Mouse (Mus musculus): ENCODE results near the gene Aldh3b3. TPM values are rescaled to one million over a fixed set of nuclear protein-coding genes. Genes with fewer than 3 reads are reported as not detected.
A peak's percentile ranks its signal among the peaks of the same experiment; 100 is the strongest.

Aldh3b3 gene
- polyA plus RNA-seq, 1 experiment = not detected

DNA sequence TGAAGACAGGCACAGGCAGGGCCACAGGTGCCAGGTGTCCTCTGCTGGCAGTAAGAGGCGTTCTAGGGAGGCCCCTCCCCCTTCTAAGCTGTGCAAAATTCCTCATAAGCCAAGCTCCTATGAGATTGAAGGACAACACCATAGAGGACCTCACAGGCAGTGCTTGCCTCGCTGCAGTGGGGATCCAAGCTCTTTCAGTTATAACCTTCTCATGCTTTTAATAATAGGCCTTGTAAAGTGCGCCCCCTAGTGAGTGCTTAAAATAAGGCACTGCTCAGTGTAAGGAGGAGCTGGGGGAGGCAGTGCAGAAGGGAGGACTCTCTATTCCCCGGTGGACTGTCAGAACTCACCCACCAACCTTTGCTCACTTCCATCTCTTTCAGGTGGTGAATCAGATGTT is 21.9 kb downstream of the Aldh3b3 start:
- Histone ChIP-seq H3K4me1 (ENCODE audit: control insufficient read depth, insufficient read depth, insufficient read length, low read length) (peaks cover 4% of the 10 kb centered on the region; the same call in 1 of the 2 replicates), H3K4me3 (ENCODE audit: insufficient read depth, low read depth, low read length) (no peak overlapping the region), H3K27ac (replicated peaks; ENCODE audit: low read depth, low read length) (no peak overlapping the region)

DNA sequence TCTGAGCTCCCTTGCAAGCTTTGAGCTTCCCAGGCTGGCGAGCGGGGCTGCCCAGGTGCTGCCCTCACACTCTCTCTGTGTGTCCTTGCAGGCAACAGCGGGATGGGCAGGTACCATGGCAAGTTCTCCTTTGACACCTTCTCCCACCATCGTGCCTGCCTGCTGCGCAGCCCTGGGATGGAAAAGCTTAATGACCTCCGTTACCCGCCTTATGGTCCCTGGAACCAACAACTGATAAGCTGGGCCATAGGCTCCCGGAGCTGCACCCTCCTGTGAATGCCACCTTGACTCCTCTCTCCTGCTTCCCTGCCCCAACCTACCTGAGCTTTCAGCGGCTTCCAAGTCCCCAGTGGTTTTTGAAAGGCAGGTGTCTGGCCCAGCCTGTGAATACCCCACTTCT is 22.5 kb downstream of the Aldh3b3 start:
- H3K27ac ChIP-seq (replicated peaks; ENCODE audit: low read depth, low read length) = no peak overlapping the region
- H3K4me3 ChIP-seq (ENCODE audit: insufficient read depth, low read depth, low read length) = no peak overlapping the region
- peaks cover 10% of the 10 kb centered on the region; the same call in 1 of the 2 replicates for H3K4me1 ChIP-seq (ENCODE audit: control insufficient read depth, insufficient read depth, insufficient read length, low read length)

DNA sequence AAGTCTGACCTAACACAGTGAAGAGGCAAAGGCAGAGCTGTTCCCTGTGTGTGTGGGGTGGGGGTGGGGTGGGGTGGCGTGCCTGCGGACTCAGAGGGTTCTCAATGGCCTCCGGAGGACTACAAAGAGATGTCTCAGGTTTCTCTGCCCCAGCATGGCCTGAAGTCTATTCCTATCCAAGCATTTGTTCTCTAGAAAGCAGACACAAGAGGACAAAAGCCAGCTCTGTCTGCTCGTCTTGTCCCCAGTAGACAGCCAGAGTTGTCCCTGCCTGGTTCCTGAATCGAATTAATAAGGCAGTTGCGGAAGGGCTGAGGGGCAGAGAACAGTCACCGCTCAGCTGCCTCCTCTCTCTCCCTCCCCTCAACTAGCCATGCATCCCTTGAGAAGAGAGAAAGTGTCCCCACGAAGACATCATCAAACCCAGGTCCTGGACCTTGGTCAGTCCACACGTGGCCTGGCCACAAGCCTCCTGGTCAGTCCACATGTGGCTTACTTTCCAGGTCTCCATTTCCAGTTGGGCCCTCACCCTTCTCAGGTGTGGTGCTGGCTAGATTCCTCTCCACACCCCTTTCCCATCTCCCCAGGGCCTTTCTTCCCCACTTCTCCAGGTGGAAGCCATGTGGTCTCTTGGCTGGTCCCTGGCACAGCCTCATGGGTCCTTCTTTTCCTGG is 25.2 kb downstream of the Aldh3b3 start:
- peaks cover 20% of the 10 kb centered on the region for H3K4me1 ChIP-seq (ENCODE audit: control insufficient read depth, insufficient read depth, insufficient read length, low read length)
- H3K4me3 ChIP-seq (ENCODE audit: insufficient read depth, low read depth, low read length) = no peak overlapping the region
- H3K27ac ChIP-seq (replicated peaks; ENCODE audit: low read depth, low read length) = no peak overlapping the region

DNA sequence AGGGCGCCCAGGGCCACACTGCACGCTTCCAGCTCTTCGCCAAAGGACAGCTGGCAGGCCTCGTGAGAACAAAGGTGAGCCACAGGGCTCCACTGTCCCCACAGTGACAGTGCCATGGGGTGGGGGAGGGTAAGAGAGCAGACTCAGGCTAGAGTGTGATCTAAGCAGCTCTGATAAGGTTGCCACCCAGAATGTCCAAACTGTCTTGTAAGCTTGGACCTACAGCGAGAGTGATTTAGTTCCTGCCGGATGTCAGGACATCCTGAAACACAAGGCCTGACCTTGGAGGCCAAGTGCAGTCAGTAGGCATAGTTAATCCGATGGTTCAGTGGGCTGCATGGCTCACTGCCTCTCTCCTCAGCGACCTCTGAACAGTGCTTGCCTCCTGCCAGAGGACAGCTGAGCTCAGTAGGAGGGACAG is 26.8 kb downstream of the Aldh3b3 start:
- Histone ChIP-seq H3K4me3 (ENCODE audit: insufficient read depth, low read depth, low read length) (no peak overlapping the region), H3K27ac (replicated peaks; ENCODE audit: low read depth, low read length) (peak overlapping the region; percentile 32), H3K4me1 (ENCODE audit: control insufficient read depth, insufficient read depth, insufficient read length, low read length) (peaks cover 20% of the 10 kb centered on the region)

DNA sequence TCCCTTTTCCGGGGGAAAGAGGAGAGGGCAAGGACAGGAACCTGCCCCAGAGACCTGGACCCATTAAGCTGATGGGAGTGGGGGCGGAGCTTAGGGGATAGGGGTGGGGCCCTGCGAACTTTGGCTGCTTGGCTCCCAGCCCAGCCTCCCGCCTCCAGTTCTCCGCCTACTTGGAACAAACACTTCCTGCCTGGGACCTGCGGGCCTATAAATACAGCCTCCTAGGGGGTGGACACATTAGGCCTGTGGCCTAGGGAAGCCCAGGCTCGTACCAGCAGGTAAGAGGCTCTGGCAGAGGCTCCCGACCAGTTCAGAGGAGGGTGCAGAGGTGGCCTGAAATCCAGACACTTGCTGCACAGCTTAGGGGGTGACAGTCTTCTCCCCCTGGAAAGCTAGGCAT is 27.9 kb downstream of the Aldh3b3 start, which contains the start of gene Acy3:
Acy3 (plus strand) TSS at position 237 of the 400 bp plus-strand sequence.
- Histone ChIP-seq H3K27ac (replicated peaks; ENCODE audit: low read depth, low read length) (peak within 1 kb of the TSS; percentile 83), H3K4me3 (ENCODE audit: insufficient read depth, low read depth, low read length) (peak within 1 kb of the TSS; percentile 45)

DNA sequence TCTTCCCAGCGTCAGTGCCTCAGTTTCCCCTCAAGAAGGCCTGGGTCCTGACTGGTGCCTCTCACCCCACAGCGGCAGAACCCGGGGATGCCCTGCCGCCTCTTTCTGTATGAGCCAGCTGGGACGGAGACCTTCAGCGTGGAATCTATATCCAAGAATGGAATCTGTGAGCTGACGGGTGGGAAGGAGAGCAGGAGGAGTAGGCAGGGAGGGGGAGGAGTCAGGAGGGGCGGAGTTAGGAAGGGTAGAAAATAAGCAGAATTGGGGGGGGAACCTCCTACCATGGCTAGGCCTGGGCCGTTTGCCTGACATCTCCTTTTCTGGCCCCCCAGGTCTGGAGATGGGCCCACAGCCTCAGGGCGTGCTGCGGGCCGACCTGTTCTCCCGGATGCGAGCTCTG is 29.6 kb downstream of the Aldh3b3 start:
- H3K4me3 ChIP-seq (ENCODE audit: insufficient read depth, low read depth, low read length) = no peak overlapping the region
- H3K4me1 ChIP-seq (ENCODE audit: control insufficient read depth, insufficient read depth, insufficient read length, low read length) = peaks cover 20% of the 10 kb centered on the region
- H3K27ac ChIP-seq (replicated peaks; ENCODE audit: low read depth, low read length) = no peak overlapping the region

More for the DNA sequence above, 27.9 kb downstream of the Aldh3b3 start, which contains the start of gene Acy3:
- H3K4me1 ChIP-seq (ENCODE audit: control insufficient read depth, insufficient read depth, insufficient read length, low read length) = peaks cover 20% of the 10 kb centered on the region

DNA sequence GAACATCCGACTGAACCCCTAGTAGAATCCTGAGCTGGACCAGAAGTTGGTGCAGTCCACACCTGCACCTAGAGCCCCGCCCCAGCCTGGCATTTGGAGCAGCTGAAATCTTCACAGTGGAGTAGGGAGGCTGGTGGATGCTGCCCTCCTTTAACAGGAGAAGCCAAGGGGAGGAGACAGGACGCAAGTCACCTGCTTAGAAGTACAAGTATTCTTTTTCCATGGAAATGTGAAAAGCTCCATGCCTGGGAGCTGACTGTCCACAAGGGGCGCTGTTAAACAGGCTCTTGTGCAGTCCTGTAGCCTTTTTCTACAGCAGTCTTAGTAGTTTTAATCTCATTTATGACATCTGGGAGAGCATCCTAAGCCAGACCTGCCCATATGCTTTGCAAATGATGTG is 30.3 kb downstream of the Aldh3b3 start:
- H3K27ac ChIP-seq (replicated peaks; ENCODE audit: low read depth, low read length) = no peak overlapping the region
- no peak overlapping the region for H3K4me3 ChIP-seq (ENCODE audit: insufficient read depth, low read depth, low read length)
- H3K4me1 ChIP-seq (ENCODE audit: control insufficient read depth, insufficient read depth, insufficient read length, low read length) = peaks cover 20% of the 10 kb centered on the region

DNA sequence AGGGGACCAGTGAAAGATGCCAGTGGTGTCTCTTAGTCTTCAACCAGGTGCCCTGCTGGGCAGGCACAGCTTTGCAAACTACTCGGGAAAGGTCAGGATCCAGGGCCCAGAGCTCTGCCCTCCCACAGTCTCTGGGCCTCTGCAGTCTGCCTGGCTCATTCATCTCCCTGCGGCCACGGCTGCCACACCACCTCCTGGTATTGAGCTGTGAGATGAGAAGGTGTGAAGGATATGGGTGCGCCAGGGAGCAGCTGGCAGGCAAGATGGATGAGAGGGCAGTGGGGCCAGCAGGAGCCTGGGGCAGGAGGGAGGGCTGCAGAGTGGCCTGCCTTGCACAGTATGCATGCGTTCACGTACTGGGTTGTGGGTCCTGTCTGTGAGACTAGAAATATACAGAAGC is 32.4 kb downstream of the Aldh3b3 start:
- no peak overlapping the region for H3K4me3 ChIP-seq (ENCODE audit: insufficient read depth, low read depth, low read length)
- peaks cover 12% of the 10 kb centered on the region for H3K4me1 ChIP-seq (ENCODE audit: control insufficient read depth, insufficient read depth, insufficient read length, low read length)
- no peak overlapping the region for H3K27ac ChIP-seq (replicated peaks; ENCODE audit: low read depth, low read length)

DNA sequence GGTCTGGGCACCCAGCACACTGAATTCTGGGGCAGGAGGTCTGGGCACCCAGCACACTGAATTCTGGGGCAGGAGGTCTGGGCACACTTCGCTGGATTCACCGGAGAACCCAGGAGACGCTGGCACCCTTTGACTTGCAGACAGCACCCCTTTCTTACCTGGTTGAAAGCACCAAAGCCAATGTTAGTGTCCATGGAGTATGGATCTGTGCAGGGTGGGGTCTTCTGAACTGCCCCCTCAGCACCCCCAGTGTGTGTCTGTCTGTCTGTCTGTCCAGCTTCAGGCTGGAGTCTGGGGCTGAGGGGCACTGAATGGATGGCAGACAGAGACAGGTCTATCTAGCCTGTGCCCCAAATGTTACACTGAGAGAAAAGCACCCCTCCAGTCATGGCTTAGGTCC is 33.1 kb downstream of the Aldh3b3 start:
- Histone ChIP-seq H3K4me3 (ENCODE audit: insufficient read depth, low read depth, low read length) (no peak overlapping the region), H3K27ac (replicated peaks; ENCODE audit: low read depth, low read length) (no peak overlapping the region), H3K4me1 (ENCODE audit: control insufficient read depth, insufficient read depth, insufficient read length, low read length) (peaks cover 8% of the 10 kb centered on the region)

DNA sequence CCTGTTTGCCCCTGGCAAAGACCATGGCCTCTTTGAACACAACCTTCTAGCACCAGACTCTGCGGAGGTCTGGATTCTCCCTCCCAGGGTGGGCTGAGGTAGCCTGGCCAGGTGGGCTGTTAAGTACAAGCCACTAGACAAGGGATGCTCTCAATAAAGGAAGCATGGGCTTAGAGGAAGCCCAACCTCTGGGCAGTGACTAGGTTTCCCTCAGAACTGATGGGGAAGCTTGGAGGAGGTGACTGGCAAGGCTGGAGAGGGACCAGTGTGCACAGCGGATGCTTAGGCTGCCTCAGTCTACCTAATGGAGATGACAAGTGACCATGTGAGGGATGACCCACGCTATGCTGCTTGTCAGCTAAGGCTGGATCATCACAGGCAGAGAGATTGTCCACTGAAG is 33.5 kb downstream of the Aldh3b3 start:
- Histone ChIP-seq H3K27ac (replicated peaks; ENCODE audit: low read depth, low read length) (no peak overlapping the region), H3K4me1 (ENCODE audit: control insufficient read depth, insufficient read depth, insufficient read length, low read length) (peaks cover 4% of the 10 kb centered on the region)

DNA sequence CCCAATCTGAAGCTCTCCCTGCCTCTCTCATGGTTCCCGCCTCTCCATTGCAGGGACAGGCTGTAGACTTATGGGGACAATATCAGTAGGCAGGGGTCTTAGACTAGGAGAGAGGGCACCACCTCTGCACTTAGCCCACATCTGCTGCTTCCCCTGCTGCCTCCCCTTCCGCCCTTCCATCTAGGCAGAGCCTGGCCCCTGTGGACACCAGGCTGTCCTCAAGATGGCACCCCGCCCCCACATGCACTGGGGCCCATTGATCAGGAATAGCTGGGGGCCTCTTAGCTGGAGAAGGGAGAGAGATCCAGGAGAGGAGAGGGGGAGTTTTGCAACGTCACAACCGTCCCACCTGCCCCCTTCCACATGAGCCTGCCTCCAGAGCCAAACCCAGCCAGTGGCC is 34.0 kb downstream of the Aldh3b3 start, which contains the start of gene Tbx10:
Tbx10 (plus strand) TSS at position 337 of the 400 bp plus-strand sequence.
- H3K27ac ChIP-seq (replicated peaks; ENCODE audit: low read depth, low read length) = no peak within 1 kb of the TSS
- no peak within 1 kb of the TSS for H3K4me3 ChIP-seq (ENCODE audit: insufficient read depth, low read depth, low read length)
- H3K4me1 ChIP-seq (ENCODE audit: control insufficient read depth, insufficient read depth, insufficient read length, low read length) = no peaks in the 10 kb centered on the region

More for the DNA sequence above, 33.5 kb downstream of the Aldh3b3 start:
- no peak overlapping the region for H3K4me3 ChIP-seq (ENCODE audit: insufficient read depth, low read depth, low read length)

DNA sequence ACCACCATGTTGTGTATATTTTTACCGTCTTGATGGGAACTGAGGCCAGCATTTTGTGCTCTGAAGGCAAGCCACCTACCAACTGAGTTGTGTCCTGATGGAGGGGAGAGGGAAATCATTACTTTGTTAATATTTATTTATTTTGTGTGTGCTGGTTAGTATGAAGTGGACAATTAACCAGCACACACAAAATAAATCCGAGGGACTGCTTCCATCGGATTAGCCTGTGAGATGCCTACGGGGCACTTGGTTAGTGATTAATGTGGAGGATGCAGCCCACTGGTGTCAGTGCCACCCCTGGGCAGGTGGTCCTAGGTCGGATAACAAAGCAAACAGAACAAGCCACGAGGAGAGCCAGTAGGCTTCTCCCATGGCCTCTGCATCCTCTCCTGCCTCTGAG is 36.5 kb downstream of the Aldh3b3 start:
- Histone ChIP-seq H3K27ac (replicated peaks; ENCODE audit: low read depth, low read length) (no peak overlapping the region), H3K4me3 (ENCODE audit: insufficient read depth, low read depth, low read length) (no peak overlapping the region), H3K4me1 (ENCODE audit: control insufficient read depth, insufficient read depth, insufficient read length, low read length) (no peaks in the 10 kb centered on the region)

DNA sequence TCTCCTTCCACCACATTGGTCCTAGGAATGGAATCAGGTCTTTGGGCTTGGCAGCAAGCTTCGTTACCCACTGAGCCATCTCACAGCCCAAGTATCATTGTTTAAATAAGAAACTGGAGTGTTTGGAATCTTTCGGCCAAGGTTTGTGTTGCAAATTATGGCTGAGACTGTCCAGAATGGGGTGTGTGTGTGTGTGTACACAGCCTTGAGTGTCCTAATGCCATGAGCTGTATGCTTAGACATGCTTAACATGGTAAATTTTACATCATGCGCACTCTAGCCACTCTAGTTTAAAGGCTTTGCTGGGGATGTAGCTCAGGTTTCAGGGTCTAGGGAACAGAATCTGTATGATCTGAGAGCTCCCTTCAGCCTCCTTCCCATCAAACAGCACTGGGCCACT is 37.1 kb downstream of the Aldh3b3 start:
- H3K4me3 ChIP-seq (ENCODE audit: insufficient read depth, low read depth, low read length) = no peak overlapping the region
- H3K4me1 ChIP-seq (ENCODE audit: control insufficient read depth, insufficient read depth, insufficient read length, low read length) = no peaks in the 10 kb centered on the region
- H3K27ac ChIP-seq (replicated peaks; ENCODE audit: low read depth, low read length) = no peak overlapping the region

DNA sequence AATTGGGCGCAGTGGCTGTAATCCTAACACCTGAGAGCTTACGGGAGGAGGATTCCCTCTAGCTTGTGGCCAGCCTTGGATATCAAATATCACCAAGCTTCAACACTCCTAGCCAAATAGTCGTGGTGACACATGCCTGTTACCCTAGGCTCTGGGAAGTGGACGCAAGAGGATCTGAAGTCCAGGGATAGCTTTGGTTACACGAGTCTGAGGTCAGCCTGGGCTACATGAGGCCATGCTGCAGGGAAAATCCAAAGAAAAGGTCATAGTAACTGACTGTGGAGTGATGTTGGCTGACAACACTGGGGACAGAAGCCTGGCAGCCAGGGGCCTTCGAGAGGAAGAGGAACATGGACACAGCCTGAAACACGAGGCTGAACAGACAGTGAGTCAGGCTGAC is 37.7 kb downstream of the Aldh3b3 start:
- Histone ChIP-seq H3K27ac (replicated peaks; ENCODE audit: low read depth, low read length) (no peak overlapping the region), H3K4me3 (ENCODE audit: insufficient read depth, low read depth, low read length) (no peak overlapping the region), H3K4me1 (ENCODE audit: control insufficient read depth, insufficient read depth, insufficient read length, low read length) (peaks cover 3% of the 10 kb centered on the region)

DNA sequence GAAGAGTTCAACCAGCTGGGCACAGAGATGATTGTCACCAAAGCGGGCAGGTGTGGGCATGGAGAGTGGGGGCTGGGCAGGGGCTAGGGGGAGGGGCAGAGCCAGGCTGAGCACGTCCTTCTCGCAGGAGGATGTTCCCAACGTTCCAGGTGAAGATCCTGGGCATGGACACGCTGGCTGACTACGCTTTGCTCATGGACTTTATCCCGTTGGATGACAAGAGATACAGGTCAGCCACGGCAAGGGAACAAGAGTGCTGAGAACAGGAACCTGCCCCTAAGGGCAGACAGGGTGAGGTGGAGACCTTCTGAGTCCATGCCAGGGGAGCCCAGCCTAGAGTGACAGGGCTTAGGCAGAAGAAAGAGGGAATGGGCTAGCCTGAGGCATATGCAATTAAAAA is 38.3 kb downstream of the Aldh3b3 start:
- Histone ChIP-seq H3K4me3 (ENCODE audit: insufficient read depth, low read depth, low read length) (no peak overlapping the region), H3K27ac (replicated peaks; ENCODE audit: low read depth, low read length) (no peak overlapping the region), H3K4me1 (ENCODE audit: control insufficient read depth, insufficient read depth, insufficient read length, low read length) (peaks cover 5% of the 10 kb centered on the region)

DNA sequence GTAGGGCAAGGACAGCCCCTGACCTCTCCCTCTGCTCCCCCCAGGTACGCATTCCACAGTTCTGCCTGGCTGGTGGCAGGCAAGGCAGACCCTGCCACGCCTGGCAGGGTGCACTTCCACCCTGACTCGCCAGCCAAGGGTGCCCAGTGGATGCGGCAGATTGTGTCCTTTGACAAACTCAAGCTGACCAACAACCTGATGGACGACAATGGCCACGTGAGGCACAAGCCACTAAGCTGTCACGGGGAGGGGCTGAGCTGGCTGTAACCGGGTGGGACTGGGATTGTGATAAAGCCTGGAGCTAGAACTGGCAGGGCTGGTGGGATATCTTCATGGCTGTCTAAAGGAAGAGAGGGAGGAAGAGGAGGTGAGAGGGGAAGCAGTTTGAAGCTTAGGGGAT is 38.8 kb downstream of the Aldh3b3 start:
- Histone ChIP-seq H3K4me1 (ENCODE audit: control insufficient read depth, insufficient read depth, insufficient read length, low read length) (peaks cover 5% of the 10 kb centered on the region), H3K4me3 (ENCODE audit: insufficient read depth, low read depth, low read length) (no peak overlapping the region), H3K27ac (replicated peaks; ENCODE audit: low read depth, low read length) (no peak overlapping the region)
